Mouse (Mus musculus): ENCODE measurements around the gene Plp1. TPM values are rescaled to one million over a fixed set of nuclear protein-coding genes. Genes with fewer than 3 reads are reported as not detected.

The Plp1 gene
- polyA plus RNA-seq (2012; rRNA removed; ENCODE audit: low replicate concordance) = 5.7 and 17.4 TPM in 2 replicates

DNA sequence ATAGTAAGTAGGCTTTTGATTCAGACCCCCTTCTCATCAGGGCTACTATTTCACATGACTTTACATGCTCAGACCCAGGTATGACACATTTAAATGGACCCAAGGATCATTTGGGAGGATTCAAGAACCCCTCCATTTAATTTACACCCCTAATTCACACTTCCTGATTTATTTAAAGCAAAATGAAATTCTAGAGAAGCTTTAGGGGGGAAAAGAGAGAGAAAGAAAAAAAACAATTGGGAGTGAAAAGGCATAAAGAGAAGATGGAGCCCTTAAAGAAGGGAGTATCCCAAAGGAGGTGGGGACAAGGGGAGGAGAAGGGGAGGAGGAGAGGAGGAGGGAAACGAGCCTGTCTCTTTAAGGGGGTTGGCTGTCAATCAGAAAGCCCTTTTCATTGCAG is at the start of gene Plp1:
TSS of gene Plp1 (plus strand) at position 301 of the 400 bp plus-strand sequence.

DNA sequence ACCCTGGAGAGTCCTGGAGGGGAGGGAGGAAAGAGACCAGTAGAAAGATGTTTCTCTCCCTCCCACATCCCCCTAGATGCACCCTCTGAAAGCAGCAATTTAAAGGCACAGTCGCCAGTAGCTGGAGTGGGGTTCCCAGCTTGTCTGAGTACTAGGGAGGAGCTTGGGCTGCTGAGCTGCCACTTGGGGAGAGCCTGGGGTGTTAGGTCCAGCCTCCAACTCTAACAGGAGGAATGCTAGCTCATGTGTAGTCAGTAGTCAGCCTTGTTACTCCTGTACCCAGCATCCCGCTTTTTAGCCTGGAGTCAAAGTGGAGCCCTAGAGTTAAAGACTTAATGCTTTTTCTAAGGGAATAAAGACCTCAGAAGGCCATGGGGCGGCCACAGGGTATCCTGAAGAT is 42.4 kb upstream of the Plp1 start, which contains the start of gene Glra4:
TSS of gene Glra4 (minus strand) at position 101 of the 400 bp plus-strand sequence.

DNA sequence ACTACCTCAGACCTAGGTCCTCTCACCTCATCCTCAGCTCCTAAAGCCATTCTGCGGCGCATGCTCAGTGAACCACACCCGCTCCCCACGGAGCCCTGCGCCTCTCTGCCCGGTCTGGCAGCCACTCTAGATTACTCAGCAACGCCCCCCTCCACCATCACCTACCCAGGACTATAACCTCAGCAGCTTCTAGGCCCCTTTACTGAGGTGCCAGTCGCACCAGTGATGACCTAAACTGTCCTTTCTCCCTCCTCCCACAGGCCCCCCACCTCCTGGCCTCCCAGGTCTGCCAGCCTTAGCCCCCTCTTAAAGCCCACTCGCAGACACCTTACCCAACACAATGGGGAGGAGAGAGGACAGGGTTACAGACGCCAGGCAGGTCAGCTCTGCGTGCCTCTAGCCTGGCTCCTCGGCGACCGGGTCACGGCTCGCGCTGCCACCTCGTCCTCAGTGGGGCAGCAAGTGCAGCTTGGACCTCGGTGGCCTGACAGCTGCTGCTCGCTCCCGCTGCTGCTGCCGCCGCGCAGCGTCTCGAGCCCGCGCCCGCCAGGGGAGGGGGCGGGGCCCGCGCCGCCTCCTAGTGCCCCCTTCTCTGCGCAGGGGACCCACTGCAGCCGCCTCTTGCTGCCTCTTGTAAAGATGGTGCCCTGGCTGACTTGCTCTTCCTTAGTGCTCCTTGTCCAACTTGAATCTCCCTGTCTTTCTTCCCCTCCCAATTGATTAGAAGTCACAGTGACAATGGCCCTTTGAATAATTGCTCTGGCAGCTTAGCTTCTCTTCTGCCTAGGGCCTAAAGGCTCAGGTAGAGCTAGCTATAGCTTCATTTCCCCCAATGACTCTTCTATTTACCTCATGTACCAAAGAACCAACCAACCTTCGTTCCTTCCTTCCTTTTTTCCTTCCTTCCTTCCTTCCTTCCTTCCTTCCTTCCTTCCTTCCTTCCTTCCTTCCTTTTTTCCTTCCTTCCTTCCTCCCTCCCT is 45.9 kb downstream of the Plp1 start, which contains the start of gene Rab9b:
TSS of gene Rab9b (minus strand) at position 695 of the 980 bp plus-strand sequence.

Other genes with a start within 250 kb of the Plp1 start
- gene Tceal3, start 231.8 kb upstream of the Plp1 start, polyA plus RNA-seq (2012; rRNA removed; ENCODE audit: low replicate concordance) = 0.85 and 0.99 TPM in 2 replicates
- gene Tceal1, start 114.7 kb upstream of the Plp1 start, polyA plus RNA-seq (2012; rRNA removed; ENCODE audit: low replicate concordance) = 0.69 and 1.1 TPM in 2 replicates
- gene Morf4l2, start 79.0 kb upstream of the Plp1 start, polyA plus RNA-seq (2012; rRNA removed; ENCODE audit: low replicate concordance) = 16.8 and 46.6 TPM in 2 replicates
- not detected in 2 replicates for gene Glra4, start 42.5 kb upstream of the Plp1 start, polyA plus RNA-seq (2012; rRNA removed; ENCODE audit: low replicate concordance)
- gene Rab9b, start 46.1 kb downstream of the Plp1 start, polyA plus RNA-seq (2012; rRNA removed; ENCODE audit: low replicate concordance) = 0.08 and 0.14 TPM in 2 replicates
- gene H2bfm, start 104.7 kb downstream of the Plp1 start, polyA plus RNA-seq (2012; rRNA removed; ENCODE audit: low replicate concordance) = not detected in 2 replicates
- gene Tmsb15b2, start 152.8 kb downstream of the Plp1 start, polyA plus RNA-seq (2012; rRNA removed; ENCODE audit: low replicate concordance) = not detected in 2 replicates
- 0.30 and 0.96 TPM in 2 replicates for gene Tmsb15l, start 154.2 kb downstream of the Plp1 start, polyA plus RNA-seq (2012; rRNA removed; ENCODE audit: low replicate concordance)
- gene Tmsb15b1, start 154.2 kb downstream of the Plp1 start, polyA plus RNA-seq (2012; rRNA removed; ENCODE audit: low replicate concordance) = 0.45 TPM in 1 of 2 replicates, not detected in the other
- 0.68 and 0.88 TPM in 2 replicates for gene Zcchc18, start 170.5 kb downstream of the Plp1 start, polyA plus RNA-seq (2012; rRNA removed; ENCODE audit: low replicate concordance)
- 5.9 and 7.4 TPM in 2 replicates for gene Slc25a53, start 215.6 kb downstream of the Plp1 start, polyA plus RNA-seq (2012; rRNA removed; ENCODE audit: low replicate concordance)
- gene Fam199x, start 226.9 kb downstream of the Plp1 start, polyA plus RNA-seq (2012; rRNA removed; ENCODE audit: low replicate concordance) = 0.47 and 0.87 TPM in 2 replicates

All from mammary gland, adult 2 months (tissue).